ENCODE assay signal across 8 mouse cellular contexts in the genomic region with DNA sequence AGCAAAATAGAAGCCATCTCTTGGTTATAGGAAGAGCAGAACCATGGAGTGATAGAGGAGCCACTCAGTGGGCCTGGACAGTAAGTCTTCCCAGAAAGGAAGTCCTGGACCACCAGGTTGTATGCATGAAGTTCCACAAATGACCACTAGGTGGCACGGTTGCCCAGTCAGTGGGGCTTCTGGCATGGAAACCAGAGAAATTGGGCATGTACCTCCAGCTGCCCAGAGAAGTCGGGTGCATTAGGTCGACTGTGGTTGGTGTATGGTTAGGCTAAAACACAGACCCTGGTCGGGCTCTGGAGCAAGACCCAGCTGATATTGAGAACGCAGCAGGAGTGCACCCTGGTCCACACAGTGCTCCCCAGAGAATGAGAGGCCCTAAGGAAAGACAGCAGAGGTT. TPM values are rescaled to one million over a fixed set of nuclear protein-coding genes. Genes with fewer than 3 reads are reported as not detected.
DNase-seq lines count a peak whose midpoint lies in the region; ATAC-seq lines count a peak whose summit lies in the region.

No protein-coding gene starts in this region.

- no peaks in the 10 kb centered on the region for H3K27me3 ChIP-seq in intestine, embryonic 14.5 days (replicated peaks; ENCODE audit: control insufficient read depth, insufficient read depth, low read length)
- H3K27me3 ChIP-seq in midbrain, embryonic 10.5 days (ENCODE audit: low read depth, poor library complexity, severe bottlenecking), result no peaks in the 10 kb centered on the region

- peak; percentile 29; the same call in 1 of the 2 replicates for ATAC-seq in intestine, embryonic 14.5 days (replicated peaks; ENCODE audit: low FRiP score, low TSS enrichment, low read depth)

- intact Hi-C loops in left cerebral cortex, postnatal 10 days (cut with DNase I), result loop anchor here (2.0 to 10.0 kb wide), 2 partner anchors 161 to 301 kb away; a partner anchor contains a TSS

- H3K4me1 ChIP-seq in intestine, embryonic 14.5 days (replicated peaks; ENCODE audit: control insufficient read depth, insufficient read depth, low read length), result peaks cover 5% of the 10 kb centered on the region; the same call in 1 of the 2 replicates
- peaks cover 13% of the 10 kb centered on the region for H3K4me1 ChIP-seq in midbrain, embryonic 10.5 days

- H3K4me2 ChIP-seq in intestine, embryonic 14.5 days (ENCODE audit: low read length), result no peak overlapping the region

- no peak overlapping the region for H3K4me3 ChIP-seq in intestine, embryonic 14.5 days (ENCODE audit: low read depth, low read length)
- H3K4me3 ChIP-seq in midbrain, embryonic 10.5 days, result no peak overlapping the region

- no peaks in the 10 kb centered on the region for H3K9me3 ChIP-seq in intestine, embryonic 14.5 days (ENCODE audit: control insufficient read depth, low read length)
- no peaks in the 10 kb centered on the region for H3K9me3 ChIP-seq in midbrain, embryonic 10.5 days (replicated peaks)

- H3K9ac ChIP-seq in intestine, embryonic 14.5 days (ENCODE audit: low read length), result no peak overlapping the region

- no peaks in the 10 kb centered on the region for H3K36me3 ChIP-seq in intestine, embryonic 14.5 days (ENCODE audit: control insufficient read depth, insufficient read depth, low read length)
- no peaks in the 10 kb centered on the region for H3K36me3 ChIP-seq in midbrain, embryonic 10.5 days

- peak; percentile 88 for DNase-seq in adipocyte (ENCODE audit: low spot score)
- peak; percentile 82 to 88 for DNase-seq in cerebellum, postnatal 36 days
- DNase-seq in gastrocnemius, adult 18-20 months (ENCODE audit: low spot score), result peak; percentile 85
- peak; percentile 98 for DNase-seq in intestine, embryonic 14.5 days (ENCODE audit: low spot score)
- DNase-seq in left cerebral cortex, postnatal 10 days (ENCODE audit: extremely low spot score in 1 of 2, low spot score in 2 of 2), result peak; percentile 73 to 85
- DNase-seq in midbrain, embryonic 10.5 days (ENCODE audit: low spot score), result peak; percentile 88
- peak; percentile 78 for DNase-seq in right cerebral cortex, postnatal 25 days
- DNase-seq in urinary bladder, postnatal 4 days (ENCODE audit: low spot score in 2 of 2), result peak; percentile 76 to 88

- H3K27ac ChIP-seq in intestine, embryonic 14.5 days (ENCODE audit: low read depth), result no peak overlapping the region
- H3K27ac ChIP-seq in midbrain, embryonic 10.5 days (replicated peaks), result no peak overlapping the region

- WGBS in intestine, embryonic 14.5 days, result 9% methylated on average over 5 of the region's 5 CpGs
- 5% methylated on average over 5 of the region's 5 CpGs for WGBS in midbrain, embryonic 10.5 days

RNA-seq across cellular contexts. Expression of a gene that starts 38.8 kb away (rescaled TPM):
- 1 to 10 TPM in 1 of 2 experiments, under 1 TPM in 1; 0.95 to 1.5 TPM for total RNA-seq in gastrocnemius, adult 18-20 months (2021)
- 3.7 and 3.9 TPM in 2 replicates for polyA plus RNA-seq in intestine, embryonic 14.5 days (2014; fragmentation: Nextera tagmentation; extraction: Ambion mirVana)
- under 1 TPM; 0.19 to 0.51 TPM for total RNA-seq in left cerebral cortex, postnatal 10 days (2021)
- polyA plus RNA-seq in midbrain, embryonic 10.5 days (2016; fragmentation: Nextera tagmentation; extraction: Ambion mirVana), result 3.7 and 4.5 TPM in 2 replicates
